Mouse (Mus musculus): ENCODE measurements around the gene Dhrs3. TPM values are rescaled to one million over a fixed set of nuclear protein-coding genes. Genes with fewer than 3 reads are reported as not detected.
A peak's percentile ranks its signal among the peaks of the same experiment; 100 is the strongest.

Gene Dhrs3
- polyA plus RNA-seq, 1 experiment from 2014 or later: 41.9 TPM

GRCm38 (mm10) chr4:144893561-144894486, 1.2 kb downstream of the Dhrs3 start:
- DNase-seq (ENCODE audit: low spot score) (peak; percentile 38), ATAC-seq (replicated peaks; ENCODE audit: insufficient number of reproducible peaks, low FRiP score, low TSS enrichment, low read depth) (no peak; the same call in 1 of the 2 replicates)
- Histone ChIP-seq H3K36me3 (replicated peaks; ENCODE audit: control insufficient read depth, insufficient read depth, low read depth, low read length) (no peaks in the 10 kb centered on the region), H3K9me3 (replicated peaks; ENCODE audit: control insufficient read depth, low read length) (no peaks in the 10 kb centered on the region), H3K27ac (replicated peaks; ENCODE audit: low read depth, low read length) (peak overlapping the region; percentile 44), H3K4me3 (ENCODE audit: low read depth, low read length) (peak overlapping the region; percentile 57), H3K27me3 (ENCODE audit: control insufficient read depth, insufficient read depth, low read length) (no peaks in the 10 kb centered on the region), H3K9ac (replicated peaks; ENCODE audit: low read length) (peak overlapping the region; percentile 63), H3K4me1 (ENCODE audit: control insufficient read depth, insufficient read depth, low read length) (peaks cover 3% of the 10 kb centered on the region), H3K4me2 (ENCODE audit: low read depth, low read length) (peak overlapping the region; percentile 88)
- 1% methylated on average over 44 of the region's 44 CpGs for WGBS

DNA sequence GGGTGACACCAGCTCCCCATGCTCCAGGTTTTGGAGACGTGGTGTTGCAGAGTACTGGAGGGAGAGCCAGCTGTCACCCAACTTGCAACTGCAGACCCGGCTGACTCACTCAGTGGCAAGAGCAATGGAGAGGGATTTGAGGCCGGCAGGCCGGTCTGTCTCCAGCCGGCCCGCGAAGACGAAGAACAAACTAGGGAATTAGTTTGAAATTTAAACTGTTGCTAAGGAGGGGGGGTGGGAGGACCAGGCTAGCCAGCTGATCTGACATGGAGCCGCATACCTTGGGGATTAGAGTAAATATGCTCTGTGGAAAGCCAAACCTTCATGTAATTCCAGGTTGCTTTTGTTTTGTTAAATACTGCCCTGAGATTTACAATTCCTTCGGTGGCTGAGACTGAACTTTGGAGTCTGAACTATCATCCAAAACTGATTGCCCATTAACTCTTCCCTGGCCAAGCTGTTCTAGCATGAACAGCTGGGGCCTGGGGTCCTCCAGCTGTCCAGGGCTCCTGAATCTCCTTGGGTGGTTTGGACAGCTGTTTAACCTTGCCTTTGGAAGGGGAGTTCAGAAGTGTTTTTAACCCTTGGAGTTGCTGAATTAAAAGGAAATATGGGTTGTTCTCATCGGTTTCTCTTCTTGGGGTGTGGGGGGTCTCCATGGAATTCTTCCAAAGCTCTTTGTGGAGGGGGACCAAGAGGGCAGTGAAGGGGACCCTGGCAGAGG, 2.0 kb downstream of the Dhrs3 start:
- Histone ChIP-seq H3K36me3 (replicated peaks; ENCODE audit: control insufficient read depth, insufficient read depth, low read depth, low read length) (no peaks in the 10 kb centered on the region), H3K9ac (replicated peaks; ENCODE audit: low read length) (peak overlapping the region; percentile 1), H3K4me2 (ENCODE audit: low read depth, low read length) (peak overlapping the region; percentile 88), H3K27me3 (ENCODE audit: control insufficient read depth, insufficient read depth, low read length) (no peaks in the 10 kb centered on the region), H3K4me1 (ENCODE audit: control insufficient read depth, insufficient read depth, low read length) (peaks cover 3% of the 10 kb centered on the region), H3K4me3 (ENCODE audit: low read depth, low read length) (peak overlapping the region; percentile 57), H3K27ac (replicated peaks; ENCODE audit: low read depth, low read length) (0 out of 2 replicates have a peak overlapping the region, but pooled peaks have one; percentile 35), H3K9me3 (replicated peaks; ENCODE audit: control insufficient read depth, low read length) (no peaks in the 10 kb centered on the region)
- WGBS: 3% methylated on average over 11 of the region's 11 CpGs
- DNase-seq (ENCODE audit: low spot score) (peak; percentile 75), ATAC-seq (replicated peaks; ENCODE audit: insufficient number of reproducible peaks, low FRiP score, low TSS enrichment, low read depth) (peak; percentile 10; the same call in 1 of the 2 replicates)

DNA sequence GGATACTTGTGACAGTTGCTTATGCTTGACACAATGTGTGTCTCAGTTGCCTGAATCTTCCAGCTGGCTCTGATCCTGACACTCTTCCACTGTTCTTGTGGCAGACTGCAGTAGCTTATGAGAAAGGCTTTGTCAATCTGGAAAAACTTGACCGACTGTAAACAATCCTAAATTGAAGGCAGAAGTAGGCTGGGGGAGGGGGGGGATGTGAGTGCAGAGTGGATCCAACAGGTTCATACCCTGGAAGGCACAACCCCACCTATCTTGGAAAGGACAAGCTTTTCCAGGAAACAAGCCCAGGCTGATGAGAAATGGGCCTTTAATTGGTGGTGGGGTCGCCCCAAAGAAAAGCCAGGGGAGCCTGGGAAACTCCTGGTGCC, 2.6 kb downstream of the Dhrs3 start:
- no peaks in the 10 kb centered on the region for H3K36me3 ChIP-seq (replicated peaks; ENCODE audit: control insufficient read depth, insufficient read depth, low read depth, low read length)
- H3K27me3 ChIP-seq (ENCODE audit: control insufficient read depth, insufficient read depth, low read length): no peaks in the 10 kb centered on the region
- 0 out of 2 replicates have a peak overlapping the region, but pooled peaks have one; percentile 35 for H3K27ac ChIP-seq (replicated peaks; ENCODE audit: low read depth, low read length)
- peak overlapping the region; percentile 88 for H3K4me2 ChIP-seq (ENCODE audit: low read depth, low read length)
- ATAC-seq (replicated peaks; ENCODE audit: insufficient number of reproducible peaks, low FRiP score, low TSS enrichment, low read depth) (no peak), DNase-seq (ENCODE audit: low spot score) (peak; percentile 70)
- H3K4me1 ChIP-seq (ENCODE audit: control insufficient read depth, insufficient read depth, low read length): peaks cover 3% of the 10 kb centered on the region
- WGBS: 19% methylated on average over 2 of the region's 2 CpGs
- H3K9me3 ChIP-seq (replicated peaks; ENCODE audit: control insufficient read depth, low read length): no peaks in the 10 kb centered on the region
- peak overlapping the region; percentile 57 for H3K4me3 ChIP-seq (ENCODE audit: low read depth, low read length)
- H3K9ac ChIP-seq (replicated peaks; ENCODE audit: low read length): no peak overlapping the region; the same call in 1 of the 2 replicates

- no peak overlapping the region for H3K27ac ChIP-seq (replicated peaks; ENCODE audit: low read depth, low read length)
- no peaks in the 10 kb centered on the region for H3K27me3 ChIP-seq (ENCODE audit: control insufficient read depth, insufficient read depth, low read length)
- ATAC-seq (replicated peaks; ENCODE audit: insufficient number of reproducible peaks, low FRiP score, low TSS enrichment, low read depth) (no peak), DNase-seq (ENCODE audit: low spot score) (no peak)
- no peaks in the 10 kb centered on the region for H3K9me3 ChIP-seq (replicated peaks; ENCODE audit: control insufficient read depth, low read length)
- no peaks in the 10 kb centered on the region for H3K36me3 ChIP-seq (replicated peaks; ENCODE audit: control insufficient read depth, insufficient read depth, low read depth, low read length)
- peak overlapping the region; percentile 21 for H3K4me2 ChIP-seq (ENCODE audit: low read depth, low read length)
- peaks cover 3% of the 10 kb centered on the region for H3K4me1 ChIP-seq (ENCODE audit: control insufficient read depth, insufficient read depth, low read length)
- no peak overlapping the region for H3K9ac ChIP-seq (replicated peaks; ENCODE audit: low read length)
- no peak overlapping the region for H3K4me3 ChIP-seq (ENCODE audit: low read depth, low read length)
- WGBS: 53% methylated on average over 3 of the region's 3 CpGs
Measured at GRCm38 (mm10) chr4:144896321-144896720, 3.7 kb downstream of the Dhrs3 start.

GRCm38 (mm10) chr4:144898036-144898649, 5.5 kb downstream of the Dhrs3 start:
- no peak overlapping the region for H3K4me3 ChIP-seq (ENCODE audit: low read depth, low read length)
- no peak for ATAC-seq (replicated peaks; ENCODE audit: insufficient number of reproducible peaks, low FRiP score, low TSS enrichment, low read depth)
- H3K27ac ChIP-seq (replicated peaks; ENCODE audit: low read depth, low read length): no peak overlapping the region
- H3K27me3 ChIP-seq (ENCODE audit: control insufficient read depth, insufficient read depth, low read length): no peaks in the 10 kb centered on the region
- no peak overlapping the region for H3K4me2 ChIP-seq (ENCODE audit: low read depth, low read length)
- DNase-seq (ENCODE audit: low spot score): no peak
- H3K4me1 ChIP-seq (ENCODE audit: control insufficient read depth, insufficient read depth, low read length): peaks cover 3% of the 10 kb centered on the region; the same call in 1 of the 2 replicates
- no peaks in the 10 kb centered on the region for H3K36me3 ChIP-seq (replicated peaks; ENCODE audit: control insufficient read depth, insufficient read depth, low read depth, low read length)
- H3K9me3 ChIP-seq (replicated peaks; ENCODE audit: control insufficient read depth, low read length): no peaks in the 10 kb centered on the region
- 66% methylated on average over 6 of the region's 6 CpGs for WGBS
- H3K9ac ChIP-seq (replicated peaks; ENCODE audit: low read length): no peak overlapping the region

GRCm38 (mm10) chr4:144898737-144899136, 6.1 kb downstream of the Dhrs3 start:
- DNase-seq (ENCODE audit: low spot score) (no peak), ATAC-seq (replicated peaks; ENCODE audit: insufficient number of reproducible peaks, low FRiP score, low TSS enrichment, low read depth) (no peak)
- Histone ChIP-seq H3K4me3 (ENCODE audit: low read depth, low read length) (no peak overlapping the region), H3K27ac (replicated peaks; ENCODE audit: low read depth, low read length) (no peak overlapping the region), H3K4me1 (ENCODE audit: control insufficient read depth, insufficient read depth, low read length) (peaks cover 3% of the 10 kb centered on the region; the same call in 1 of the 2 replicates), H3K36me3 (replicated peaks; ENCODE audit: control insufficient read depth, insufficient read depth, low read depth, low read length) (no peaks in the 10 kb centered on the region), H3K9me3 (replicated peaks; ENCODE audit: control insufficient read depth, low read length) (no peaks in the 10 kb centered on the region), H3K27me3 (ENCODE audit: control insufficient read depth, insufficient read depth, low read length) (no peaks in the 10 kb centered on the region), H3K9ac (replicated peaks; ENCODE audit: low read length) (no peak overlapping the region), H3K4me2 (ENCODE audit: low read depth, low read length) (no peak overlapping the region)
- WGBS: 93% methylated on average over 2 of the region's 2 CpGs

DNA sequence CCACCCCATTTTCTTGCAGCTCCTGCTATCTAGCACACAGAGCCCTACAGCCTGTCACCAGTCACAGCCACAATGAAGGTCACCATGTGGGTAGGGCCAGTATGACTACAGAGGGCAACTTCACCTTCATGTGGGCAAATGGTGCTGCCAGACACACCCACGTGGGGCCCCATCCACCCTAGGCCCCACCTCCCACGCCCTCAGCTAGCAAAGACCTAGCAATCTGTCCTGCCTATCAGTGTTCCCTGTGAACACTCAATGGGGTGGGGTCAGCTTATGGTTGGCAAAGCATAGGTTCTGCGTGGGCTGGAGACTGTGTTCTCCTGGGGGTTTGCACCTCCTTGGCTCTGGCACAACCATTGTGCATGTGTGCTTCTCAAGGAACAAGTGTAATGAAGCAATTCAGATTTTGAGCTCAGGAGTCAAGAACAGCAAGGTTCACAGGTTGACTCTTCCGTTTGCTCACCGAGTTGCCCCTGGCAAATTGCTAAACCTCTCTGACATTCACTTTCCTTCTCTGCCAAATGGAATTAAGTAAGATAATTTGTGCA, 9.0 kb downstream of the Dhrs3 start:
- H3K36me3 ChIP-seq (replicated peaks; ENCODE audit: control insufficient read depth, insufficient read depth, low read depth, low read length): no peaks in the 10 kb centered on the region
- DNase-seq (ENCODE audit: low spot score): no peak
- no peaks in the 10 kb centered on the region for H3K4me1 ChIP-seq (ENCODE audit: control insufficient read depth, insufficient read depth, low read length)
- WGBS: 77% methylated on average over 5 of the region's 5 CpGs
- no peak overlapping the region for H3K27ac ChIP-seq (replicated peaks; ENCODE audit: low read depth, low read length)
- no peak overlapping the region for H3K9ac ChIP-seq (replicated peaks; ENCODE audit: low read length)
- H3K4me3 ChIP-seq (ENCODE audit: low read depth, low read length): no peak overlapping the region
- H3K4me2 ChIP-seq (ENCODE audit: low read depth, low read length): no peak overlapping the region
- ATAC-seq (replicated peaks; ENCODE audit: insufficient number of reproducible peaks, low FRiP score, low TSS enrichment, low read depth): no peak
- no peaks in the 10 kb centered on the region for H3K9me3 ChIP-seq (replicated peaks; ENCODE audit: control insufficient read depth, low read length)
- H3K27me3 ChIP-seq (ENCODE audit: control insufficient read depth, insufficient read depth, low read length): no peaks in the 10 kb centered on the region

Data from embryonic facial prominence, embryonic 11.5 days (tissue).